Mouse (Mus musculus) ES-E14 (cell line): Measurements from ENCODE around the gene P3h4.

Source experiments
- CHD2 ChIP-seq: IDR thresholded peaks from 2 replicates; pipeline ENCODE4 v1.6.1; 2014; ENCODE audit warnings: mild to moderate bottlenecking, low read depth, low read length, inconsistent platforms
- HCFC1 ChIP-seq: IDR thresholded peaks from 2 replicates; pipeline ENCODE4 v1.6.1; 2012; ENCODE audit warnings: low read length, inconsistent platforms, borderline replicate concordance; ENCODE audit not compliant: insufficient read depth
- MAFK ChIP-seq: IDR thresholded peaks from 2 replicates; pipeline ENCODE4 v1.6.1; 2014; ENCODE audit warnings: mild to moderate bottlenecking, low read depth, low read length, inconsistent platforms; ENCODE audit not compliant: insufficient read depth
- ZC3H11A ChIP-seq: IDR thresholded peaks from 2 replicates; pipeline ENCODE4 v1.6.1; 2012; ENCODE audit warnings: low read depth, mild to moderate bottlenecking, inconsistent platforms, low read length, borderline replicate concordance
- ZNF384 ChIP-seq: IDR thresholded peaks from 2 replicates; pipeline ENCODE4 v1.6.1; 2012; ENCODE audit warnings: low read depth, low read length, inconsistent platforms

DNA sequence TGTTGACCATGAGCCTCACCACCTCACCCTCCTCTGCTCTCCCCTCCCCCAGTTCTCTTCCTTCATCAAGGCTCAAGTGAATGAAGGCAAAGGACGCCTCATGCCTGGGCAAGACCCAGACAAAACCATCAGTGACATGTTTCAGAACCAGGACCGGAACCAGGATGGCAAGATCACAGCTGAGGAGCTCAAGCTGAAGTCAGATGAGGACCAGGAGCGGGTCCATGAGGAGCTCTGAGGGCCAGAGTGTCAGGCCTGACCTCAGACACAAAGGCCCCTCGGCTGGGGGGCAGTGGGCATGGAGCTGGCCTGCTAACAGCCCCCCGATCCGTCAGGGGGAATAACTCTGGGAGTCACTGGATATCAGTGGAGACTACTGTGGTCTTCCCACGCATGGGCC lies 9.2 kb upstream of the P3h4 start:
- TF ChIP-seq MAFK, result no peak
- no peak for TF ChIP-seq ZC3H11A
- TF ChIP-seq HCFC1, result no peak
- no peak for TF ChIP-seq CHD2
- no peak for TF ChIP-seq ZNF384
